Mouse (Mus musculus) liver, embryonic 11.5 days (tissue): Measurements from ENCODE around the gene Prkar2b. TPM values are rescaled to one million over a fixed set of nuclear protein-coding genes. Genes with fewer than 3 reads are reported as not detected.

Source experiments
- ATAC-seq: fragments of 200-750 bp; cut with Nextera tagmentation; replicated peaks from 2 replicates; pipeline ENCODE4 v1.8.0; 2017; ENCODE audit warnings: moderate number of reproducible peaks, mild to moderate bottlenecking, moderate TSS enrichment, moderate library complexity; ENCODE audit not compliant: low FRiP score
- DNase-seq: peaks from one replicate; pipeline ENCODE4 v3.0.0-alpha.2; 2017; ENCODE audit warnings: low spot score
- H3K27ac ChIP-seq: fragments of 300-500 bp; sonication (generic); 2 replicates; pipeline ENCODE4 v1.5.1; 2014; ENCODE audit warnings: mild to moderate bottlenecking, low read depth, low read length, control low read depth
- H3K27me3 ChIP-seq: fragments of 300-500 bp; sonication (generic); replicated peaks from 2 replicates; pipeline ENCODE4 v1.6.1; 2014; ENCODE audit warnings: low read length, mixed read lengths; ENCODE audit not compliant: control insufficient read depth, insufficient read depth
- H3K36me3 ChIP-seq: fragments of 300-500 bp; sonication (generic); 2 replicates; pipeline ENCODE4 v1.6.1; 2014; ENCODE audit warnings: mild to moderate bottlenecking, low read length, moderate library complexity, mixed read lengths; ENCODE audit not compliant: control insufficient read depth, insufficient read depth
- H3K4me1 ChIP-seq: fragments of 300-500 bp; sonication (generic); replicated peaks from 2 replicates; pipeline ENCODE4 v1.6.1; 2014; ENCODE audit warnings: low read length, mixed read lengths; ENCODE audit not compliant: control insufficient read depth, insufficient read depth
- H3K4me2 ChIP-seq: fragments of 300-500 bp; sonication (generic); 2 replicates; pipeline ENCODE4 v1.6.1; 2014; ENCODE audit warnings: mild to moderate bottlenecking, control low read depth, moderate library complexity
- H3K4me3 ChIP-seq: fragments of 300-500 bp; sonication (generic); 2 replicates; pipeline ENCODE4 v1.5.1; 2014; ENCODE audit warnings: low read depth, low read length, control low read depth
- H3K9ac ChIP-seq: fragments of 300-500 bp; sonication (generic); 2 replicates; pipeline ENCODE4 v1.6.1; 2014; ENCODE audit warnings: low read depth, low read length, control low read depth
- H3K9me3 ChIP-seq: fragments of 300-500 bp; sonication (generic); 2 replicates; pipeline ENCODE4 v1.6.1; 2016; ENCODE audit warnings: low read length, inconsistent platforms, mixed read lengths; ENCODE audit not compliant: control insufficient read depth
- WGBS: fragments of 180-500 bp; shearing (Covaris S2); extraction: QIAGEN DNeasy Blood & Tissue Kit; methylation state at CpG from one replicate; pipeline ENCODE4 v1.1.7; 2014; 5-methylcytosine and 5-hydroxymethylcytosine counted together
- polyA plus RNA-seq: library from polyadenylated mRNA; unstranded; fragments of >200 nt; fragmentation: Nextera tagmentation; extraction: Ambion mirVana; gene quantifications from 2 replicates; pipeline ENCODE4 v1.2.1, GENCODE M21; 2014

Prkar2b gene
- polyA plus RNA-seq, 1 experiment from 2014 or later: 103 TPM

DNA sequence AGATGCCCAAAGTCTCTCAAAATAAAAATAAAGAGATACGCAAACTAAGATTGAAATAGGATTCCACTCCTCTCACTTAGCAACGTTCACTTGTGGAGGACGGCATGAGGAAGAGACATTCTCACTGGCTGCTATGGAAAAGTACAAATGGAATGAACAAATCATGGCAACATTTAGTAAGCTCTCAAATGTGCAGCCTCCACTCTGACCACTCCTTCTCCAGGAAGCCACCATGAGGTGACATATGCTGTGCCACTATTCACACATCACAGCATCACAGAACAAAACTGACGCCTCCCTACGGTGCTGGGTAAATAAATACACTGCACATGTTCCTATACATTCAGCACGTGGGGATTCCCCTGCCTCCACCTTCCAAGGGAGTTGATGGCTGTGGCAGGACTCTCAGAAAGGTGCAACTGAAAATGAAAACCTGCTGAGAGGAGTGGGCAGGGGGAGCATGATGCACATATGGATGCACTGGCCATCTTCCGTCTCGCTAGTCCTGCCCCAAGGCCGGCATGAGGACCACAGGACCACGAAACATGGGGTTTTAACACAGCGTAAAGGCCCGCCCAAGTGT, 83.4 kb downstream of the Prkar2b start:
- H3K4me1 ChIP-seq: no peaks in the 10 kb centered on the region
- H3K36me3 ChIP-seq: no peaks in the 10 kb centered on the region
- H3K4me3 ChIP-seq: no peak overlapping the region
- H3K9me3 ChIP-seq: no peaks in the 10 kb centered on the region
- H3K4me2 ChIP-seq: no peak overlapping the region
- H3K27me3 ChIP-seq: no peaks in the 10 kb centered on the region
- DNase-seq: no peak
- WGBS: 83% methylated on average over 12 of the region's 12 CpGs
- no peak overlapping the region for H3K9ac ChIP-seq
- ATAC-seq: no peak
- no peak overlapping the region for H3K27ac ChIP-seq

DNA sequence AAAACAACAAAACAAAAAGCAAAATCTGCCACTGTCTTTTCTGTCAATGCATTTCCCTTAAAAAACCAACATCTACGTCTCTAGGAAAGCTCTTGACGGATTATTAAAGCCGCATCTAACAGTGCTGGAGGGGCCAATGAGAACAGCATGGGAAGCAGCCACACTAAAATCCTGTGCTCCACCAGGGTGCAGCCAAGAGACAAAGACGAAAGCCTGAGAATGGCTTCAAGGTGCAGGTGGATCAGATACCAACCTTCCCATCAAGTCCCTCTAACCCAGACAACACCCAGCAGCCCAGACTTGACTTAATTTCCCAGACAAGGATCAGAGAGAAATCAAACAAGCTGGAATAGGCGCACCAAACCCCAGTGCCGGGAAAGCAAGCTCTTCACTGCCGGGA, 84.6 kb downstream of the Prkar2b start:
- Histone ChIP-seq H3K27me3 (no peaks in the 10 kb centered on the region), H3K4me2 (no peak overlapping the region), H3K27ac (no peak overlapping the region), H3K9ac (no peak overlapping the region), H3K4me1 (no peaks in the 10 kb centered on the region), H3K9me3 (no peaks in the 10 kb centered on the region), H3K4me3 (no peak overlapping the region), H3K36me3 (peaks cover 2% of the 10 kb centered on the region; the same call in 1 of the 2 replicates)
- WGBS: 66% methylated on average over 7 of the region's 7 CpGs
- ATAC-seq (no peak), DNase-seq (no peak)

DNA sequence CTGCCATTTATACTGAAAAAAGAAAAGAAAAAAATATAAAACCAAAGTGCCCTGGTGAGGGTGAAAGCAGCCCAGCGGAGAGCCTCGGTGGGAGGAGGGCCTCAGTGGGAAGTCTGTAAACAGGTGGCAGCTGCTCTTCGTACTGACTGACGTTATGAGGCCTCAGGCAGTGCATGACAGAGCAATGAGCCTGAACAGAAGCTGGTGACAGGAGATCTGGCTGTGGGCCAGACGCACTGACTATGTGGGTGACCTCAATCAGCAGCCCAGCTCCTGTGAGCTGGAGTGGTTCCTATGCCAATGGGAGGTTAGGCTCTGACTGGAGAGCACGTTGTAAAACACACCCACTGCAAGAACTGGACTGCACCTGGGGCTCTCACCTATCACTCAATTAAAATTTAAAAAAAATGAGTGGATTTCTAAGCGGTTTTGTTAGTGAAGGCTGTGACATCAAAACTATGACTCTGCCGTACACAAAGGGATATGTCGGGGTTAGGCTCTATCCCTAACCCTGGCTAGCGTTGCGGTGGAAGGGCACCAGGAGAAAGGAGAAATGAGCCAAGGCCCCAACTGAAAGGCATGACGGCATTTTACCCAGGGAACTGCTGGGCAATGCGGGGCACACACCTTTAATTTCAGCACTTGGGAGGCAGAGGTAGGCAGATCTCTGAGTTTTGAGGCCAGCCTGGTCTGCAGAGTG, 87.5 kb downstream of the Prkar2b start:
- ATAC-seq (peak; percentile 50), DNase-seq (no peak)
- peaks cover 2% of the 10 kb centered on the region; the same call in 1 of the 2 replicates for H3K36me3 ChIP-seq
- H3K9me3 ChIP-seq: no peaks in the 10 kb centered on the region
- H3K9ac ChIP-seq: no peak overlapping the region
- no peak overlapping the region for H3K4me3 ChIP-seq
- H3K27ac ChIP-seq: no peak overlapping the region
- no peaks in the 10 kb centered on the region for H3K4me1 ChIP-seq
- H3K4me2 ChIP-seq: no peak overlapping the region
- H3K27me3 ChIP-seq: no peaks in the 10 kb centered on the region
- WGBS: 78% methylated on average over 13 of the region's 13 CpGs

DNA sequence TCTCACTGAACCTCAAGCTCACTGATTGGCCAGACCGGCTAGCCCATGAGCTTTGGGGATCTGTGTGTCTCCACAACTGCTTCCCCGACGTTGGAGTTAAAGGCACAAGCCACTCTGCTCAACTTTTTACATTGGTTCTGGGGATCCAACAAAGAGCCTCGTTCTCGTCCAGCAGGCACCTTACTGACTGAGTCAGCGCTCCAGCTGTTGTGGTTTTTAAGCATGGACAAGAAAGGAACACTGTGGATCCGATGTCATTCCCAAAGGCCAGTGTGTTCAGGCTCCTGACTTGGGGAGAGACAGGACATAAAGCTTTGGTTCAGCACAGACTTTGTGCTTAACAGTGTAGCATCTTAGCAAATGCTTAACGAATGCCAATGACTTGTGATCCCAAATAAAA, 89.5 kb downstream of the Prkar2b start:
- 87% methylated on average over 8 of the region's 8 CpGs for WGBS
- Histone ChIP-seq H3K9me3 (no peaks in the 10 kb centered on the region), H3K9ac (no peak overlapping the region), H3K27me3 (no peaks in the 10 kb centered on the region), H3K4me3 (no peak overlapping the region), H3K36me3 (peaks cover 2% of the 10 kb centered on the region; the same call in 1 of the 2 replicates), H3K4me2 (no peak overlapping the region), H3K27ac (no peak overlapping the region), H3K4me1 (peaks cover 3% of the 10 kb centered on the region; the same call in 1 of the 2 replicates)
- no peak for DNase-seq
- ATAC-seq: no peak

DNA sequence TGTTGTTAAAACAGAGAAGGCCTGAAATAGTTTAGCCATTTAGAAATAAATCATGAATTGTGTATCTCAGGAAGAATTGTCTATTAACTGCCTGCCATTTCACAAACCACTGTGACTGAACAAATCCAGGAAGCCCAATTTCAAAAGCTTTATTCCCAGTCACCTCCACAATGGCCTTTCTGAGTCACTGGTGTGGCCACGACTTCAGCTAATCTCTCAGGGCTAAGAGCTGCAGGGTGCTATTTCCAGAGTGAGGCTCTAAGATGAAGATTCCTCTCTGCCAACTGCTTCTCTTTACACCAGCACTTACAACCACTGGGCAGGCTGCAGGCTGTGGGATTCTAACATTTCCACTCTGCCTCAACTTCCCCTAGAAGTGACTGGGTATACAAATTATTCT, 92.0 kb downstream of the Prkar2b start:
- Histone ChIP-seq H3K36me3 (peaks cover 5% of the 10 kb centered on the region; the same call in 1 of the 2 replicates), H3K9me3 (no peaks in the 10 kb centered on the region), H3K9ac (no peak overlapping the region), H3K27ac (no peak overlapping the region), H3K4me3 (no peak overlapping the region), H3K4me1 (peaks cover 12% of the 10 kb centered on the region), H3K27me3 (no peaks in the 10 kb centered on the region), H3K4me2 (no peak overlapping the region)
- WGBS: 31% methylated on average over 1 of the region's 1 CpGs
- DNase-seq (no peak), ATAC-seq (no peak)

DNA sequence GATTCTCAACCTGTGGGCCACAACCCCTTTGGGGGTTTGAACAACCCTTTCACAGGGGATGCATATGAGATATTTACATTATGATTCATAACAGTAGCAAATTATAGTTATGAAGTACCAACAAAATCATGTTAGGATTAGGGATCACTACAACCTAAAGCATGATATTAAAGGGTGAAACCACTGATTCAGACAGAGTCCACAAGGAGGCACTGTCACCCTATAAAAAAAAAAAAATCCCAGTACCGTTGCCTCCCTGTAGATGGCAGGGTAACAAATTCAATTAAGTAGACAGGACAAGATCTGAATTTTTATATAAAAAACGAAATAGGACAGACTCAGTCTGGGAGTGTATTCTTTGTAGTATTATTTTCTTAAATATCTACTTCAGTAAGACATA, 93.6 kb downstream of the Prkar2b start:
- DNase-seq (no peak), ATAC-seq (no peak)
- Histone ChIP-seq H3K4me1 (peaks cover 12% of the 10 kb centered on the region), H3K4me2 (no peak overlapping the region), H3K4me3 (no peak overlapping the region), H3K9ac (no peak overlapping the region), H3K9me3 (no peaks in the 10 kb centered on the region), H3K27me3 (no peaks in the 10 kb centered on the region), H3K27ac (no peak overlapping the region), H3K36me3 (peaks cover 5% of the 10 kb centered on the region; the same call in 1 of the 2 replicates)
- WGBS: 9% methylated on average over 2 of the region's 2 CpGs

DNA sequence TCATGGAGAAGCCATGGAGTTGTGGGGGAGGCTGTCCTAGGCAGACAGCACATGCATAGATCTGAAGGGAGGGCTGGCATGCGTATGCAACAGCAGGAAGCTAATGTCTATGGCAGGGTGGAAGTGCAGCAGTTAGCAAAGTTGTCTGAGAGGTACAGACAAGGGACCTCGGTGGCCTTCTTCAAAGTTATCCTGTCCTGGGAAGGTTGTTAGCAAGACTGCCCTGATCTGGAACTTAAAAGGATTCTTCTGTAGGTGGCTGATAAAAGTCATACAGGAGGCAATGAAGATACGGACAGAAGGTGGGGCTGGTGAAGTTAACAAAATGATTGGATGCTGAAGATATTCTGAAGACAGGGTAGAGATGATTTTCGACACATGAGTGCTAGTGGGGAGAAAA, 94.7 kb downstream of the Prkar2b start:
- Histone ChIP-seq H3K27ac (peak overlapping the region; percentile 78), H3K36me3 (peaks cover 3% of the 10 kb centered on the region; the same call in 1 of the 2 replicates), H3K9me3 (no peaks in the 10 kb centered on the region), H3K9ac (0 out of 2 replicates have a peak overlapping the region, but pooled peaks have one; percentile 27), H3K4me2 (0 out of 2 replicates have a peak overlapping the region, but pooled peaks have one; percentile 2), H3K4me1 (peaks cover 12% of the 10 kb centered on the region), H3K27me3 (no peaks in the 10 kb centered on the region), H3K4me3 (no peak overlapping the region)
- ATAC-seq: peak; percentile 92
- DNase-seq: no peak
- WGBS: 52% methylated on average over 4 of the region's 4 CpGs

DNA sequence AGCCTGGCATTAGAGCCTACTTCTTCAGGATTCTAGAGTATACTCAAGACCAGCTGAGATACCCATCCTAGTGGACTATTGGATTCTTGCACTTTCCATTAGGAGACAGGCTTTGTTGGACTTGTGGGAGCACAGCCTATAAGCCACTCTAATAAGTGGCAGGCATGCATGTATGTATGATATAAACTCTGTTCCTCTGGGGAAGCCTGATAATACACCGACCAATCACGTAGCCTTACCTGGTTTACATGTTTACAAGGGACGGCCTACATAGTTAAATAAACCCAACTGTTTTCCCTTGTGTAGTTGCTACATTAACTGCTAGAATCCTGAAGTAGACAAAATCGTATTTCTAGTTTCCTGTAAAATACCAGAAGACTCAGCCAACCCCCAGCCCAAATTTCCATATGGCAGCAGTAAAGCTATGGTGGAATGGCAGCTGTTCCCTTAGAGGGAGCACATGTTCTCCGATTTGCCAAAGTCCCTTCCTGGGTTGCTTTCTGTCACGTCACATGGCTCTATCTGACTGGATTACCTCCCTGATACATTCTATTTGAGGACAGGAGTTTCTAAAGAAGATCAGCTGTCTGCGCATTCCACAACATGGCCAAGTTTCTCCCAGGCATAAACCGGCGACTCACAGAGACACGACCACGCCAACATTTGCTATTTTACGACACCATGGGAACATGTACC, 95.4 kb downstream of the Prkar2b start:
- H3K9me3 ChIP-seq: no peaks in the 10 kb centered on the region
- no peak for DNase-seq
- H3K36me3 ChIP-seq: peaks cover 3% of the 10 kb centered on the region; the same call in 1 of the 2 replicates
- 86% methylated on average over 12 of the region's 12 CpGs for WGBS
- ATAC-seq: peak; percentile 73
- H3K4me2 ChIP-seq: no peak overlapping the region
- no peak overlapping the region for H3K9ac ChIP-seq
- H3K4me1 ChIP-seq: peaks cover 12% of the 10 kb centered on the region
- H3K27ac ChIP-seq: peak overlapping the region; percentile 78
- H3K4me3 ChIP-seq: no peak overlapping the region
- no peaks in the 10 kb centered on the region for H3K27me3 ChIP-seq
